Mouse (Mus musculus) heart, embryonic 13.5 days (tissue): ENCODE measurements around the gene Nol6. TPM values are rescaled to one million over a fixed set of nuclear protein-coding genes. Genes with fewer than 3 reads are reported as not detected.

Source experiments
- ATAC-seq: fragments of 200-750 bp; cut with Nextera tagmentation; 2 replicates; pipeline ENCODE4 v1.8.0; 2017; ENCODE audit warnings: moderate TSS enrichment; ENCODE audit not compliant: insufficient number of reproducible peaks, low FRiP score, low TSS enrichment; ENCODE audit errors: extremely low read depth
- H3K27ac ChIP-seq: fragments of 300-500 bp; sonication (generic); replicated peaks from 2 replicates; pipeline ENCODE4 v1.5.1; 2015; ENCODE audit warnings: moderate library complexity, mild to moderate bottlenecking, inconsistent platforms
- H3K27me3 ChIP-seq: fragments of 300-500 bp; sonication (generic); replicated peaks from 2 replicates; pipeline ENCODE4 v1.6.1; 2015; ENCODE audit warnings: mild to moderate bottlenecking, inconsistent platforms
- H3K36me3 ChIP-seq: fragments of 300-500 bp; sonication (generic); 2 replicates; pipeline ENCODE4 v1.6.1; 2015; ENCODE audit warnings: mild to moderate bottlenecking, inconsistent platforms
- H3K4me1 ChIP-seq: fragments of 300-500 bp; sonication (generic); 2 replicates; pipeline ENCODE4 v1.6.1; 2015; ENCODE audit warnings: inconsistent platforms
- H3K4me2 ChIP-seq: fragments of 300-500 bp; sonication (generic); 2 replicates; pipeline ENCODE4 v1.6.1; 2015; ENCODE audit warnings: inconsistent platforms, mild to moderate bottlenecking, moderate library complexity
- H3K4me3 ChIP-seq: fragments of 300-500 bp; sonication (generic); 2 replicates; pipeline ENCODE4 v1.5.1; 2015; ENCODE audit warnings: moderate library complexity, mild to moderate bottlenecking, inconsistent platforms
- H3K9ac ChIP-seq: fragments of 300-500 bp; sonication (generic); 2 replicates; pipeline ENCODE4 v1.6.1; 2015; ENCODE audit warnings: inconsistent platforms, mild to moderate bottlenecking, moderate library complexity
- H3K9me3 ChIP-seq: fragments of 300-500 bp; sonication (generic); 2 replicates; pipeline ENCODE4 v1.6.1; 2016; ENCODE audit warnings: inconsistent platforms
- WGBS: fragments of 180-500 bp; shearing (Covaris S2); methylation state at CpG from one replicate; pipeline ENCODE4 v1.1.7; 2015; ENCODE audit warnings: mixed read lengths; 5-methylcytosine and 5-hydroxymethylcytosine counted together
- polyA plus RNA-seq: library from polyadenylated mRNA; unstranded; fragments of >200 nt; fragmentation: Nextera tagmentation; extraction: Ambion mirVana; gene quantifications from 2 replicates; pipeline ENCODE4 v1.2.1, GENCODE M21; 2015

The Nol6 gene
- 15.7 and 18.2 TPM in 2 replicates for polyA plus RNA-seq

DNA sequence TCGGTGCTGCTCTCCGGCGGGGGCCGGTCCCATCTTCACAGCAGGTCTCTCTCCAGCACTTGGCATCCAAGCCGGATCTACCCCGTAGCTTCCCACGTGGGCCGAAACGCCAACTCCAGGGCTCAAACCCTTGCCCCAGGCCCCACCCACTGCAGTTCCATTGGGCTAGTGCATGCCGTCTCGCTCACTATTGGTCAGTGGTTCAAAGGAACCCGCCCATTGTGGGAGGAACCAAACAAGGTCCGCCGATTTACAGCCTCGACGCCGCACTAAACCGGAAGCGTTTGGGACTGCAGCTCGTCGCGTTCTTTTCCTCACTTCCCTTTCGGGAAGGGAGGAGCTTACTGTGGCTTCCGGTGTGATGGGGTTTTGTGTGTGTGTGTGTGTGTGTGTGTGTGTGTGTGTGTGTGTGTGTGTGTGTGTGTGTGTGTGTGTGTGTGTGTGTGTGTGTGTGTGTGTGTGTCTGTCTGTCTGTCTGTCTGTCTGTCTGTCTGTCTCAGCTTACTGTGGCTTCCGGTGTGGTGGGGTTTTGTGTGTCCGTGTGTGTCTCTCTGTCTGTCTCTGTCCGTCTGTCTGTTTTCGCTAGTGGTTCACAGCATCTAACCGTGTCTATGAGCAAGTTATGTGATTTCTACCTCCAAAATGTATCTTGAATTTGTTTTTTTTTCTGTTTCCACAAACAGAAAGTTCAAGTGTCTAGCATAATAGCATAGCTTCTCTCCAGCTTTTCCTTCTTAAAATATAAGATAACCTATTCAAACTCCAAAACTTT, at the start of gene Nol6:
Gene Nol6, minus strand, starts transcription at position 276 of the 772 bp plus-strand sequence.
- Histone ChIP-seq H3K4me2 (peak within 1 kb of the TSS; percentile 84), H3K4me1 (peaks cover 9% of the 10 kb centered on the region), H3K36me3 (peaks cover 37% of the 10 kb centered on the region), H3K4me3 (peak within 1 kb of the TSS; percentile 73), H3K9me3 (no peaks in the 10 kb centered on the region), H3K9ac (peak within 1 kb of the TSS; percentile 85), H3K27me3 (no peaks in the 10 kb centered on the region), H3K27ac (no peak within 1 kb of the TSS)
- ATAC-seq: peak; percentile 100
- WGBS: 1% methylated on average over 29 of the region's 29 CpGs

DNA sequence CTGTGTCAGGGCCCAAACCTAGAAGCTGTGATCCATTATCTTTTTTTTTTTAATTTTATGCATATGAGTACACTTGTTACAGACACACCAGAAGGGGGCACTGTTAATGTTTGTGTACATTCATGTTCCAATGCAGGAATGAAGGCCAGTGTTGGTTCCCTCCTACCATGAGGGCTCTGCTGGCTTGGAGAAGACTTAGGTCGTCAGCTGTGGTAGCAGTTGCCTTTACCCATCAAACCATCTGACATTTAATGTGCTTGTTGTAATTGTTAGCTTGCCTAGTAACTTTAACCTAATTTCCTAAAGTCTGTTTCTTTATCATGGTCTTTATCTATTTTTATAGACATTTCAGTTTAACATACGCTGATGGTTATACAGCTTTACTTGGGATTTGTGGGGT, 46.7 kb upstream of the Nol6 start:
- H3K4me2 ChIP-seq: no peak overlapping the region
- H3K4me1 ChIP-seq: no peaks in the 10 kb centered on the region
- no peak overlapping the region for H3K4me3 ChIP-seq
- H3K36me3 ChIP-seq: peaks cover 49% of the 10 kb centered on the region
- no peak for ATAC-seq
- H3K27me3 ChIP-seq: no peaks in the 10 kb centered on the region
- H3K27ac ChIP-seq: no peak overlapping the region
- H3K9ac ChIP-seq: no peak overlapping the region
- no peaks in the 10 kb centered on the region for H3K9me3 ChIP-seq
- 86% methylated on average over 2 of the region's 2 CpGs for WGBS

DNA sequence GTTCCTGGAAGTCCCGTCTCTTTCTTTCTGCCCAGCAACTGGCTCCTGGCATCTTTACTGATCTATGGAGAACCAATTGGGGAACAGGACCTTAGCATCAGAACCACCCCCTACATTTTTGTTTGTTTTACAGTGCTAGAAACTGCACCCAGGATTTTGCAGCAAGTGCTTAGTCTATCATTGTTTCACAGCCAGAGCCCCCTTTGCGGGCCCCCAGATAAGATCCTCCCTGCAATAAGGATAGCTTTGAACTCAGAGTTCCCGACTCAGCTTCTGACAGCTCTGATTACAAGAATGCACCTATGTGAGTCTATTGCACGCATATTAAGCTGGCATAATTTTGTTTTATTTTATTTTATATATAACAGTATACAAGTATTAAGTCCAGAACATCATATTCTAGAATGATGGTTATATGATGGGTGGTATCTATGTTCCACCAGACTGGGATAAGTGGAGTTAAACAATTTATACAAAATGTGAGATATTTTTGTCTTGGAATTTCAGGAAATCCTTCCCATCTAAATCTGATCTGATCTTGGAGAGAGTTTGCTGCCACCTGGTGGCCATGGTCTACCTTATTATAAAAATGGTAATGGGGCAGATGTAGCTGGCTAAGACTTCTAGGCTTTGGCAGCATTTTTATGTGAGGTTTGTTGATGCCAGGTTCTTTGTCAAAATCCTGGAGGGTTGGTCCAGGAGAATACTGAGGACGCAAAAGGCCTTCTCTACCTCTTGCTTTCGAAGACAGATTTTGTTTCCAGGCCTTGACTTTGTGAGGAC, 41.6 kb upstream of the Nol6 start:
- ATAC-seq: no peak
- H3K27ac ChIP-seq: peak overlapping the region; percentile 45
- peaks cover 11% of the 10 kb centered on the region for H3K4me1 ChIP-seq
- 50% methylated on average over 6 of the region's 6 CpGs for WGBS
- peak overlapping the region; percentile 44 for H3K9ac ChIP-seq
- no peak overlapping the region for H3K4me2 ChIP-seq
- H3K4me3 ChIP-seq: no peak overlapping the region
- H3K36me3 ChIP-seq: peaks cover 21% of the 10 kb centered on the region
- no peaks in the 10 kb centered on the region for H3K27me3 ChIP-seq
- no peaks in the 10 kb centered on the region for H3K9me3 ChIP-seq

DNA sequence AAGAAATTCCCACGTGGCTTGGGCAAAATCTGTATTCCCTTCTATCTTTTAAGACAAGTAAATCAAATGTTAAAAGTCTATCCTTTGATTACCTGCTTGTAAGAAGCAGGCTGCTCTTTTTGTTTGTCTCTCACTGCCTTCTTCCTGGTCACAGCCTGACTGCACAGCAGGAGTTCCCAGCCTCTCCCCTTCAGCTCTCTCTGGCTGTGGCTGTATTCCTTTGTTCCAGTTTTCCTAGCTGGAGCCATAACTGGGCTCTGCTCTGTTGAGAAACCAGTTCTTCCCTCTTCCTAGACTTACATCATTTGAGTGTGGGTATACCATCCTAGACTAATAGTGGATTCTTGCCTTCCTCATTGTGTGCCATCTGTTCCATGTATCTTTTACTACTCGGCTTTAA, 40.7 kb upstream of the Nol6 start:
- H3K4me3 ChIP-seq: no peak overlapping the region
- H3K4me2 ChIP-seq: no peak overlapping the region
- H3K9me3 ChIP-seq: no peaks in the 10 kb centered on the region
- H3K9ac ChIP-seq: no peak overlapping the region
- H3K27ac ChIP-seq: peak overlapping the region; percentile 45; the same call in 1 of the 2 replicates
- ATAC-seq: no peak
- no peaks in the 10 kb centered on the region for H3K27me3 ChIP-seq
- peaks cover 17% of the 10 kb centered on the region for H3K36me3 ChIP-seq
- peaks cover 11% of the 10 kb centered on the region for H3K4me1 ChIP-seq
- 36% methylated on average over 2 of the region's 2 CpGs for WGBS

DNA sequence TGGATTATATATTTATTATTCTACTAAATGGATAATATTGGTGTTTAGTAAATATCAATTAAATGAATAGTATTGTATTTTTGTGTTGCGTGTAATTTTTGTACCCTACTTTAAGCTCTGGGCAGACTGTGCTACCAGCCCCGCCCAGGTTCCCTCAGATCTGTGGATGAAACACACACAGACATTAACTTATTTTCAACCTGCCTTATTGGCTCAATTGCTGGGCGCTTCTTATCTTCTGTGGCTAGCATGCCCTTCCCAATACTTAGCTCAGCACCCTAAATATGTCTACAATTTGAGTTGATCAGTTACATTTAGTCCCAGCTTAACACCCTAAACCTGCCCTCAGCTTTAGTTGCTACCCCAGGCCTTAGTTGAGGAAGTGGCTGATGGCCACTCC, 37.0 kb upstream of the Nol6 start:
- H3K36me3 ChIP-seq: no peaks in the 10 kb centered on the region
- 90% methylated on average over 3 of the region's 3 CpGs for WGBS
- no peak for ATAC-seq
- no peak overlapping the region for H3K4me3 ChIP-seq
- H3K4me2 ChIP-seq: no peak overlapping the region
- no peak overlapping the region for H3K27ac ChIP-seq
- H3K27me3 ChIP-seq: no peaks in the 10 kb centered on the region
- H3K9ac ChIP-seq: no peak overlapping the region
- no peaks in the 10 kb centered on the region for H3K9me3 ChIP-seq
- H3K4me1 ChIP-seq: peaks cover 28% of the 10 kb centered on the region

DNA sequence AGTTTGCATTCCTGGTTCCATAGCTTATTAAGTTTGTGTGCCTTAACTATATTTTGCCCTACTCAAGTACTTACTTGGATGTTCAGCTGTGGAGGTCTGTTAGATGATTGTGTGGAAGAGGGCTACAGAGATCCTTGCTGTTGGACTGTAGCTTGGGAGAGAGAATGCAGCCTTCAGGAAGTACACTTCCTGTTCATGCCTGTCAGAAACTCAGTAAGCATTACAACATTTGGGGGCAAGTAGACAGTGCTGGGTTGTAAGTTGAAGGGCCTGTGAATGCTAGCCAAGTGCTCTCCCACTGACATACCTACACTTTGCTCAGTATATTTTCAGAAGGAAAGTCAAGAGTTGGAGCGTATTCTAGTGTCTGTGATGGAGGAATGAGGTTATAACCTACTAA, 34.0 kb upstream of the Nol6 start:
- Histone ChIP-seq H3K27ac (no peak overlapping the region), H3K4me1 (peaks cover 22% of the 10 kb centered on the region), H3K4me3 (no peak overlapping the region), H3K9me3 (no peaks in the 10 kb centered on the region), H3K36me3 (no peaks in the 10 kb centered on the region), H3K9ac (no peak overlapping the region), H3K27me3 (no peaks in the 10 kb centered on the region), H3K4me2 (no peak overlapping the region)
- no peak for ATAC-seq
- 94% methylated on average over 1 of the region's 1 CpGs for WGBS

DNA sequence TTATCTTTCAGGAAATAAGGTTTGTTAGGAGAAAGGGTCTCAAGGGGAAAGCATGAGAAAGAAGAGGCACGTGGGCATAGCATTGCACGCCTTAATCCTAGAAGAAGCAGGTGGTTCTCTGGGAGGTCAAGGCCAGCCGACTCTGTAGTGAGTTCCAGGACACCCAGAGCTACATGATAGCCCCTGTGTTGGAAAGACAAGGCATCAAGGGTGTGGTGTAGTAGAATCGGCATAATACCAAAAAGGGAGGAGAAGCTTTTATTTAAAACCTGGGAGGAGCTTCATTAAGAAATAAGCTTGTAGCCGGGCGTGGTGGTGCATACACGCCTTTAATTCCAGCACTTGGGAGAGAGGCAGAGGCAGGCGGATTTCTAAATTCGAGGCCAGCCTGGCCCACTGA, 32.7 kb upstream of the Nol6 start:
- Histone ChIP-seq H3K9me3 (no peaks in the 10 kb centered on the region), H3K4me1 (peaks cover 22% of the 10 kb centered on the region), H3K4me2 (no peak overlapping the region), H3K36me3 (no peaks in the 10 kb centered on the region), H3K27me3 (no peaks in the 10 kb centered on the region), H3K9ac (no peak overlapping the region), H3K4me3 (no peak overlapping the region), H3K27ac (no peak overlapping the region)
- WGBS: 78% methylated on average over 9 of the region's 9 CpGs
- no peak for ATAC-seq

DNA sequence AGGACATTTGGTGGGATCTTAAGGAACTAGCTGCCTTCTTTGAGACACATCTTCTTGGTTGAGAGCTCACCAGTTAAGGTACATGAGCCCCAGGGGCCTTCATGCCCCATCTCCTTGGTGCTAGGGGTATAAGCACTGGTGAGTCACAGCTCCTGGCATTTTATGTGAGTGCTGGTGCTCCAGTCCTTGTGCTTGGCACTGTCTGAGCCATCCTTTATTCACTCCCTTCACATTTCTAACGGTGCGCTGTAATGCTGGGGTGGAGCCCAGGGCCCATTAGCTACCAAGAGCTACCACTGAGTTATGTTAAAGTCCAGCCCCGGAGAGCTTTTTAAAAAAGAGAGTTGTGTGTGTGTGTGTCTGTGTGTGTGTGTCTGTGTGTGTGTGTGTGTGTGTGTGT, 28.9 kb upstream of the Nol6 start:
- peaks cover 16% of the 10 kb centered on the region for H3K36me3 ChIP-seq
- no peak overlapping the region for H3K9ac ChIP-seq
- WGBS: 80% methylated on average over 3 of the region's 3 CpGs
- H3K4me2 ChIP-seq: no peak overlapping the region
- no peak overlapping the region for H3K4me3 ChIP-seq
- H3K4me1 ChIP-seq: peaks cover 19% of the 10 kb centered on the region
- no peaks in the 10 kb centered on the region for H3K27me3 ChIP-seq
- ATAC-seq: no peak
- H3K9me3 ChIP-seq: no peaks in the 10 kb centered on the region
- no peak overlapping the region for H3K27ac ChIP-seq

DNA sequence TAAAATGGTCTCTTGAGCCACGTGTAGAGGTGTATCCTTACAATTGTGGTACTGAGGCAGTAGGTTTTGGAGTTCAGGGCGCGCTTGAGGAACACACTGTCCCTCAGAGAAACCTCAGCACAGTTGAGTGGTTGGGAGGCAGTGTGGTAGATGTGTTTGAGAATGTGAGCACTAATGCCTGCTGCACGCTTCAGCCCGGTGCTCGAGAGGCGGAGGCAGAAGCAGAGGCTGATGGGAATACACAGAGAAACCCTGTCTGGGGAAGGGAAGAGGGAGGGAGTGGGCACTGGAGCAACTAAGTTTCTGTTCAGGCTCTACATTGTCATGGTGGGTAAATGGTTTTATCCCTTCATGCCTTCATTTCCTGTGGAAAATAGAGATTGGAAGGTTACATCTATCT, 26.9 kb upstream of the Nol6 start:
- no peak overlapping the region for H3K4me2 ChIP-seq
- no peak for ATAC-seq
- H3K27ac ChIP-seq: no peak overlapping the region
- no peak overlapping the region for H3K9ac ChIP-seq
- 92% methylated on average over 7 of the region's 7 CpGs for WGBS
- no peak overlapping the region for H3K4me3 ChIP-seq
- peaks cover 18% of the 10 kb centered on the region for H3K36me3 ChIP-seq
- H3K9me3 ChIP-seq: no peaks in the 10 kb centered on the region
- no peaks in the 10 kb centered on the region for H3K27me3 ChIP-seq
- 0 out of 2 replicates have a peak, but pooled peaks cover 11% of the 10 kb centered on the region for H3K4me1 ChIP-seq

DNA sequence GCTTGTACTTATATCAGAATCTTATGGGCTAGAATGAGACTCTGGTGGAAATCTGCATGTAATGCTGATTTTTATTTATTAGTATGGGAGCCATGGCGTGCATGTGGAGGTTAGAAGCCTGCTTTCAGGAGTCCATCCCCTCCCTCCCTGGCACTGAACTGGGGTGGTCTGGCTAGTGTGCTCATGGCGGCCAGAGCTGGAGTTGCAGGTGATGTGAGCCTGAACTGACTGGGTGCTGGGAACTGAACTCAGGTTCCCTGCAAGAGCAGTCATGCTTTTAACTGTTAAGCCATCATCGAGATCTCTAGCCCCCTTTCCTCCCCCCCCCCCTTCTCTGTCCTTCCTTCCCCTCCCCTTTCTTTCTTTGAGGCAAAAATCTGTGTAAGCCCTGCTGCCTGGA, 25.6 kb upstream of the Nol6 start:
- H3K36me3 ChIP-seq: peaks cover 22% of the 10 kb centered on the region
- 85% methylated on average over 3 of the region's 3 CpGs for WGBS
- H3K27ac ChIP-seq: no peak overlapping the region
- no peak overlapping the region for H3K9ac ChIP-seq
- ATAC-seq: no peak
- 0 out of 2 replicates have a peak, but pooled peaks cover 7% of the 10 kb centered on the region for H3K4me1 ChIP-seq
- H3K4me3 ChIP-seq: no peak overlapping the region
- no peaks in the 10 kb centered on the region for H3K9me3 ChIP-seq
- no peak overlapping the region for H3K4me2 ChIP-seq
- no peaks in the 10 kb centered on the region for H3K27me3 ChIP-seq

DNA sequence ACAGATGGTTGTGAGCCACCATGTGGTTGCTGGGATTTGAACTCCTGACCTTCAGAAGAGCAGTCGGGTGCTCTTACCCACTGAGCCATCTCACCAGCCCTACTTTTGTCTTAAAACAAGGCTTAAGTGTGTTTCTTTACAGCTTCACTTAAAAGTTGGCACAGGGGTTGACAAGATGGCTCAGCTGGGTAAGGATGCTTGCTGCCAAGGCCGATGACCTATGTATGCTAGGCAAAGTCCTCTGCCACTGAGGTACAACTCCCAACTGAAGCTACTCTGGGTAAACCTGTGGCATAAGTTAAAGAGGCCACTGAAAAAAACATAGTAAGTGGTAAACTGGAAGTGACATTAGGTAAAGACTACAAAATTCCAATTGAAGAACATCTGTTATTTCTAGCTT, 18.3 kb upstream of the Nol6 start:
- no peaks in the 10 kb centered on the region for H3K9me3 ChIP-seq
- WGBS: 84% methylated on average over 2 of the region's 2 CpGs
- H3K4me1 ChIP-seq: peaks cover 33% of the 10 kb centered on the region
- H3K4me2 ChIP-seq: no peak overlapping the region
- ATAC-seq: no peak
- no peak overlapping the region for H3K27ac ChIP-seq
- H3K9ac ChIP-seq: no peak overlapping the region
- H3K36me3 ChIP-seq: peaks cover 51% of the 10 kb centered on the region
- no peaks in the 10 kb centered on the region for H3K27me3 ChIP-seq
- H3K4me3 ChIP-seq: no peak overlapping the region
